Mouse (Mus musculus) hindbrain, embryonic 12.5 days (tissue): Measurements from ENCODE around the gene Lst1. TPM values are rescaled to one million over a fixed set of nuclear protein-coding genes. Genes with fewer than 3 reads are reported as not detected.
A peak's percentile ranks its signal among the peaks of the same experiment; 100 is the strongest.

Experiments used
- ATAC-seq: fragments of 200-750 bp; cut with Nextera tagmentation; 2 replicates; pipeline ENCODE4 v1.8.0; 2017; ENCODE audit warnings: moderate TSS enrichment; ENCODE audit not compliant: low FRiP score
- H3K27ac ChIP-seq: fragments of 300-500 bp; sonication (generic); 2 replicates; pipeline ENCODE4 v1.5.1; 2016; ENCODE audit warnings: mild to moderate bottlenecking
- H3K27me3 ChIP-seq: fragments of 300-500 bp; sonication (generic); 2 replicates; pipeline ENCODE4 v1.6.1; 2016; ENCODE audit warnings: mild to moderate bottlenecking
- H3K36me3 ChIP-seq: fragments of 300-500 bp; sonication (generic); 2 replicates; pipeline ENCODE4 v1.6.1; 2016; ENCODE audit warnings: mild to moderate bottlenecking
- H3K4me1 ChIP-seq: fragments of 300-500 bp; sonication (generic); 2 replicates; pipeline ENCODE4 v1.6.1; 2016
- H3K4me2 ChIP-seq: fragments of 300-500 bp; sonication (generic); replicated peaks from 2 replicates; pipeline ENCODE4 v1.6.1; 2016; ENCODE audit warnings: mild to moderate bottlenecking
- H3K4me3 ChIP-seq: fragments of 300-500 bp; sonication (generic); 2 replicates; pipeline ENCODE4 v1.5.1; 2016; ENCODE audit warnings: mild to moderate bottlenecking
- H3K9ac ChIP-seq: fragments of 300-500 bp; sonication (generic); 2 replicates; pipeline ENCODE4 v1.6.1; 2016; ENCODE audit warnings: mild to moderate bottlenecking, moderate library complexity
- H3K9me3 ChIP-seq: fragments of 300-500 bp; sonication (generic); replicated peaks from 2 replicates; pipeline ENCODE4 v1.6.1; 2016; ENCODE audit warnings: mild to moderate bottlenecking
- WGBS: fragments of 180-500 bp; shearing (Covaris S2); methylation state at CpG from one replicate; pipeline ENCODE4 v1.1.7; 2016; 5-methylcytosine and 5-hydroxymethylcytosine counted together
- polyA plus RNA-seq: library from polyadenylated mRNA; unstranded; fragments of >200 nt; fragmentation: Nextera tagmentation; extraction: Ambion mirVana; gene quantifications from 2 replicates; pipeline ENCODE4 v1.2.1, GENCODE M21; 2016

Gene Lst1
- polyA plus RNA-seq, 1 experiment from 2014 or later, result 6.1 TPM

- Histone ChIP-seq H3K9ac (peak overlapping the region; percentile 100), H3K4me2 (peak overlapping the region; percentile 93), H3K4me1 (peaks cover 33% of the 10 kb centered on the region), H3K9me3 (no peaks in the 10 kb centered on the region), H3K27ac (peak overlapping the region; percentile 12; the same call in 1 of the 2 replicates), H3K4me3 (peak overlapping the region; percentile 99), H3K27me3 (no peaks in the 10 kb centered on the region), H3K36me3 (peaks cover 44% of the 10 kb centered on the region)
- 57% methylated on average over 12 of the region's 12 CpGs for WGBS
- ATAC-seq, result no peak
Observed at GRCm38 (mm10) chr17:35162730-35163129, 25.5 kb downstream of the Lst1 start.

- Histone ChIP-seq H3K36me3 (peaks cover 50% of the 10 kb centered on the region), H3K4me2 (peak overlapping the region; percentile 93), H3K4me1 (peaks cover 33% of the 10 kb centered on the region), H3K4me3 (peak overlapping the region; percentile 99), H3K9ac (peak overlapping the region; percentile 100; the same call in 1 of the 2 replicates), H3K27ac (no peak overlapping the region), H3K27me3 (no peaks in the 10 kb centered on the region), H3K9me3 (no peaks in the 10 kb centered on the region)
- ATAC-seq, result no peak
- 77% methylated on average over 14 of the region's 14 CpGs for WGBS
Observed at GRCm38 (mm10) chr17:35162121-35162520, 26.1 kb downstream of the Lst1 start.

GRCm38 (mm10) chr17:35161421-35161820 lies 26.8 kb downstream of the Lst1 start:
- no peak for ATAC-seq
- no peaks in the 10 kb centered on the region for H3K27me3 ChIP-seq
- no peaks in the 10 kb centered on the region for H3K9me3 ChIP-seq
- H3K9ac ChIP-seq, result no peak overlapping the region
- WGBS, result 84% methylated on average over 11 of the region's 11 CpGs
- peaks cover 31% of the 10 kb centered on the region for H3K4me1 ChIP-seq
- no peak overlapping the region for H3K4me2 ChIP-seq
- no peak overlapping the region for H3K4me3 ChIP-seq
- H3K36me3 ChIP-seq, result peaks cover 57% of the 10 kb centered on the region
- H3K27ac ChIP-seq, result no peak overlapping the region

- H3K9ac ChIP-seq, result no peak overlapping the region
- H3K9me3 ChIP-seq, result no peaks in the 10 kb centered on the region
- H3K27me3 ChIP-seq, result no peaks in the 10 kb centered on the region
- peaks cover 75% of the 10 kb centered on the region for H3K36me3 ChIP-seq
- H3K4me1 ChIP-seq, result peaks cover 24% of the 10 kb centered on the region
- no peak overlapping the region for H3K4me3 ChIP-seq
- ATAC-seq, result no peak
- no peak overlapping the region for H3K27ac ChIP-seq
- no peak overlapping the region for H3K4me2 ChIP-seq
- WGBS, result 84% methylated on average over 7 of the region's 7 CpGs
Observed at GRCm38 (mm10) chr17:35159638-35160037, 28.6 kb downstream of the Lst1 start.

- Histone ChIP-seq H3K27ac (no peak overlapping the region), H3K9me3 (no peaks in the 10 kb centered on the region), H3K4me2 (no peak overlapping the region), H3K36me3 (peaks cover 81% of the 10 kb centered on the region), H3K9ac (no peak overlapping the region), H3K4me1 (peaks cover 24% of the 10 kb centered on the region), H3K4me3 (no peak overlapping the region), H3K27me3 (no peaks in the 10 kb centered on the region)
- 95% methylated on average over 16 of the region's 16 CpGs for WGBS
- no peak for ATAC-seq
Observed at GRCm38 (mm10) chr17:35158850-35159593, 29.2 kb downstream of the Lst1 start.

- no peak overlapping the region for H3K4me3 ChIP-seq
- no peaks in the 10 kb centered on the region for H3K27me3 ChIP-seq
- 91% methylated on average over 8 of the region's 8 CpGs for WGBS
Observed at GRCm38 (mm10) chr17:35157661-35158175, 30.5 kb downstream of the Lst1 start.

GRCm38 (mm10) chr17:35157254-35157653 lies 31.0 kb downstream of the Lst1 start:
- peaks cover 99% of the 10 kb centered on the region for H3K36me3 ChIP-seq
- 93% methylated on average over 8 of the region's 8 CpGs for WGBS
- peaks cover 11% of the 10 kb centered on the region for H3K4me1 ChIP-seq
- ATAC-seq, result no peak
- H3K27ac ChIP-seq, result no peak overlapping the region
- no peak overlapping the region for H3K4me3 ChIP-seq
- no peak overlapping the region for H3K9ac ChIP-seq
- no peak overlapping the region for H3K4me2 ChIP-seq
- H3K27me3 ChIP-seq, result no peaks in the 10 kb centered on the region
- H3K9me3 ChIP-seq, result no peaks in the 10 kb centered on the region

More at GRCm38 (mm10) chr17:35157661-35158175, 30.5 kb downstream of the Lst1 start:
- H3K27ac ChIP-seq, result no peak overlapping the region
- no peak overlapping the region for H3K4me2 ChIP-seq
- ATAC-seq, result no peak
- H3K4me1 ChIP-seq, result peaks cover 15% of the 10 kb centered on the region
- no peaks in the 10 kb centered on the region for H3K9me3 ChIP-seq
- H3K9ac ChIP-seq, result no peak overlapping the region
- H3K36me3 ChIP-seq, result peaks cover 94% of the 10 kb centered on the region

GRCm38 (mm10) chr17:35156461-35157200 lies 31.6 kb downstream of the Lst1 start:
- Histone ChIP-seq H3K9me3 (no peaks in the 10 kb centered on the region), H3K27ac (no peak overlapping the region), H3K9ac (no peak overlapping the region), H3K4me3 (no peak overlapping the region), H3K4me1 (peaks cover 4% of the 10 kb centered on the region), H3K36me3 (peaks cover 100% of the 10 kb centered on the region), H3K4me2 (no peak overlapping the region), H3K27me3 (no peaks in the 10 kb centered on the region)
- no peak for ATAC-seq
- WGBS, result 91% methylated on average over 33 of the region's 33 CpGs

GRCm38 (mm10) chr17:35155451-35155850 lies 32.8 kb downstream of the Lst1 start:
- Histone ChIP-seq H3K4me2 (no peak overlapping the region), H3K9me3 (no peaks in the 10 kb centered on the region), H3K27me3 (no peaks in the 10 kb centered on the region), H3K36me3 (peaks cover 98% of the 10 kb centered on the region), H3K9ac (no peak overlapping the region), H3K4me1 (no peaks in the 10 kb centered on the region), H3K27ac (no peak overlapping the region), H3K4me3 (no peak overlapping the region)
- WGBS, result 96% methylated on average over 12 of the region's 12 CpGs
- no peak for ATAC-seq

- no peaks in the 10 kb centered on the region for H3K27me3 ChIP-seq
- 76% methylated on average over 7 of the region's 7 CpGs for WGBS
- ATAC-seq, result no peak
Observed at GRCm38 (mm10) chr17:35154616-35155015, 33.6 kb downstream of the Lst1 start.

GRCm38 (mm10) chr17:35153931-35154330 lies 34.3 kb downstream of the Lst1 start:
- Histone ChIP-seq H3K4me3 (no peak overlapping the region), H3K9me3 (no peaks in the 10 kb centered on the region), H3K36me3 (peaks cover 98% of the 10 kb centered on the region), H3K4me2 (no peak overlapping the region), H3K27ac (no peak overlapping the region), H3K27me3 (no peaks in the 10 kb centered on the region), H3K9ac (no peak overlapping the region), H3K4me1 (no peaks in the 10 kb centered on the region)
- ATAC-seq, result no peak
- WGBS, result 93% methylated on average over 4 of the region's 4 CpGs

More at GRCm38 (mm10) chr17:35154616-35155015, 33.6 kb downstream of the Lst1 start:
- peaks cover 98% of the 10 kb centered on the region for H3K36me3 ChIP-seq
- H3K9me3 ChIP-seq, result no peaks in the 10 kb centered on the region
- H3K4me2 ChIP-seq, result no peak overlapping the region
- no peak overlapping the region; the same call in 1 of the 2 replicates for H3K27ac ChIP-seq
- H3K9ac ChIP-seq, result no peak overlapping the region
- H3K4me1 ChIP-seq, result no peaks in the 10 kb centered on the region
- H3K4me3 ChIP-seq, result no peak overlapping the region

GRCm38 (mm10) chr17:35153077-35153476 lies 35.2 kb downstream of the Lst1 start:
- 92% methylated on average over 9 of the region's 9 CpGs for WGBS
- Histone ChIP-seq H3K9ac (no peak overlapping the region), H3K9me3 (no peaks in the 10 kb centered on the region), H3K4me2 (no peak overlapping the region), H3K4me1 (no peaks in the 10 kb centered on the region), H3K36me3 (peaks cover 98% of the 10 kb centered on the region), H3K27me3 (no peaks in the 10 kb centered on the region), H3K4me3 (no peak overlapping the region), H3K27ac (no peak overlapping the region)
- ATAC-seq, result no peak
